Mouse (Mus musculus): ENCODE data around the gene Wfdc17.

The Wfdc17 gene

DNA sequence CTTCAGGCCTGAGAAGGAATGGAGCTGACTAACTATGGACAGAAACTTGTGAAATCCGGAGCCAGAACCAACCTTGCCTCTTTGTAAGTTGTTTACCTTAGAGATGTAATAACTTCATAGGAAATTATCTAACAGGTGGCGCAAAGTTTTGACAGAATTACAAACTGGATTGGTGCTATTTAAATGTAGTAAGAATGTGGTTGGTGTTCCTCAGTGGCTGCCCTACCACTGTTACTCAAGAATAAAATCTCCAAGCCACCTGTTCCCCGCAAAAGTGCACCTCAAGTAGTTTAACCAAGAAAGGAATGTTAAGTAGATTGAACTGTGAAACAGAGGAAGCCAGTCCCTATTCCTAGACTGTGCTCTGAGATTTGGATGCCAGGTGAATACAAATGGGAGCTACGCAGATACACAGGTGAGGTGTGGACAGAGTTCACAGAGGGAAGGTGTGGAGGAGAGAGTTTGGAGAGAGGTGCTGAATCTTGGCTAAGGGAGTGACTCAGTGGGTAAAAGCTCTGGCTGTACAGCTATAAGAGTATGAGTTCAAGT is 36.7 kb downstream of the Wfdc17 start:
- in situ Hi-C loops (cut with MseI, MboI), result no loop called here

DNA sequence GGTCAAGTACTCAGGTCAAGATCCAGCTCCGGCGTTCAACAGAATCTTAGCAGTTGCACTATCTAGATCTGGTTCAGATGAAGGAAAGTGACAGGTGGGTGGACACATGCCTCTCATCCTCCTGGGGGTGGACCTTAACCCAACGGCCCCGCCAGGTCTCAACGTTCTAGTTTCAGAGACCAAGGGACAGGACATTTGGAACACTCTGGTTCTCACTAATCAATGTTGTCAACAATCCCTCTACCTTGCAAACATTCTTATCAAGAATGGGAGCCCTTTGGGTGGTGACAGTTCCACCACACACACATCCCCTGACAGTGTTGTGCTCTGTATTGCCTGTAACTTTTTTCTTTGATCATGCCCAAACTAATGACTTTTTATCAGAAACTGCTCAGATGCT is 38.0 kb downstream of the Wfdc17 start:
- in situ Hi-C loops (cut with MseI, MboI), result no loop called here

DNA sequence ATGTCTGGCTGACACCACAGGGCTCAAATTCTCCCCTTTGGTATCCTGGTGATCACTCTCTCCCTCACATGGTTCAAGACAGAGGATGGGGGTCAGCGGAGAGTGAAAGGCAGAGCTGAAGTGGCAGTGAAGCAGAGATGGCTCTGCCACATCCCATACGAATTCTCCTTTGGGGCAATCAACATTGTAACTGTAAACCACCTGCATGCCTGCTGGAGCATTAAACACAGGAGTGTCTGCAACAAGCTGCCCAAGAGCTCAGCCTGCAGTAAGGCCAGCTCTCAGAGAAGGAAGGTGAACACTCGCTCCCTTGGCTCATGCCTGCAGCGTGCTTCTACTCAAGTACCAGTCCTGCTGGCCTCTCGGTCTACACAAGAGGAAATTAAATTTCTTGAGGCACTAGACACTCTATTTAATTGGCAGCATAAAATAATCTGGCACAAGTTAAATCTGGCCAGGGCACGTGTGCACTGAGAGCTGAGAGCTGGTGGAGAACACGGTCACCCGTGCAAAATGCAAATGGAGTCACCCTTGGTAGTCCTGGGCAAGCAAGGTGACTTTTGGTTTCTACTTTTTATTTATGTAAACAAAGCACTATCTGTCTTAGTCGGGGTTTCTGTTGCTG is 39.1 kb downstream of the Wfdc17 start:
- in situ Hi-C loops (cut with MseI, MboI), result no loop called here

DNA sequence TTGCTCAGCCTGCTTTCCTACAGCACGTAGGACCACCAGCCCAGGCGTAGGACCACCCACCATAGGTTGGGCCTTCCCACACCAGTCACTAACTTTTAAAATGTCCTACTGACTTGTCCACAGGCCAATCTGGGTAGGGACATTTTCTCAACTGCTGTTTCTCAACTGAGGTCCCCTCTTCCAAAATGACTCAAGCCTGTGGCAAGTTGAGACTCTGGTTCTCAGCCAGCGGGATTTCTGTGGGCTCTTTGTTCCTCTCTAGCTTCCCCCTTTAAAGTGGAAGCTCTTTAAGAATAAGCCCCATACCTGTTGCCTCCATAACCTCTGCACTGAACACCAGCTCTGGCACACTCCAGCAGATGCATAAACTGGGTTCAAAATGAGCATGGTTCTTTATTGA is 39.7 kb downstream of the Wfdc17 start:
- in situ Hi-C loops (cut with MseI, MboI), result no loop called here

DNA sequence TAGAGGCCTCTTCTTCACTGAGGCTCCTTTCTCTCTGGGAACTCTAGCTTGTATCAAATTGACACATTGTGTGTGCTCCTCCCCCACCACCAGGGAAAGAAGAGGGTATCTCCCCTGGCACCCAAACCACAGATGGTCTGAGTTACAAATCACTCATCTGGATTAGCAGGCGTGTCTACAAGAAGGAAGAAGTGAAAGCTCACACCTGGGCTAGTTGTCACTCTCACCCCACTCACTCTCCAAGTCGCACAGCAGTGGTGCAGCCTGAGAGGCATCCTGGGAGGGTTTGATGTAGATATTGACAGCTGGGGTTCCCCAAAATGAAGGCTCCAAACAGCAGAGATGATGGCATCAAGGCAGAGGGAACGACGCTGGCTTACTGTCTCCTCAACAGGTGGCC is 42.4 kb downstream of the Wfdc17 start:
- in situ Hi-C loops (cut with MseI, MboI), result no loop called here

DNA sequence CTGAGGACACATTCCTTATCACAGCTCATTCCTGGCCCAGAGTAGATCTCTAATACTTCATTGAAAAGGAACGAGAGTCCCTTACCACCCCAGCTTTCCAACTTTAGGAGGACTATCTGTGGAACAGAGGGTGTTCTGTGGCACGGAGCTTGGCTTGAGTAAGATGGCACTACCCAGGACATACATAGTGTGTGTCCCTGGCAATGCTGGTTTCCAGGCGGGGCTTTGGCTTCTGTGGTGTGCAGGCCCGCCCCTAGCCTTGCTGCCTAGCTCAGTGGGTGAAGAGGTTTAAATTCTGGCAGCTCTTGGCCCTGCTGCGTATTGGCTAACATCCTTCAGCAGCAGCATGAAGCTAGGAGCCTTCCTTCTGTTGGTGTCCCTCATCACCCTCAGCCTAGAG is 42.9 kb downstream of the Wfdc17 start, which contains the start of gene Wfdc21:
Gene Wfdc21, plus strand, starts transcription at position 260 of the 400 bp plus-strand sequence.
- in situ Hi-C loops (cut with MseI, MboI), result no loop called here

DNA sequence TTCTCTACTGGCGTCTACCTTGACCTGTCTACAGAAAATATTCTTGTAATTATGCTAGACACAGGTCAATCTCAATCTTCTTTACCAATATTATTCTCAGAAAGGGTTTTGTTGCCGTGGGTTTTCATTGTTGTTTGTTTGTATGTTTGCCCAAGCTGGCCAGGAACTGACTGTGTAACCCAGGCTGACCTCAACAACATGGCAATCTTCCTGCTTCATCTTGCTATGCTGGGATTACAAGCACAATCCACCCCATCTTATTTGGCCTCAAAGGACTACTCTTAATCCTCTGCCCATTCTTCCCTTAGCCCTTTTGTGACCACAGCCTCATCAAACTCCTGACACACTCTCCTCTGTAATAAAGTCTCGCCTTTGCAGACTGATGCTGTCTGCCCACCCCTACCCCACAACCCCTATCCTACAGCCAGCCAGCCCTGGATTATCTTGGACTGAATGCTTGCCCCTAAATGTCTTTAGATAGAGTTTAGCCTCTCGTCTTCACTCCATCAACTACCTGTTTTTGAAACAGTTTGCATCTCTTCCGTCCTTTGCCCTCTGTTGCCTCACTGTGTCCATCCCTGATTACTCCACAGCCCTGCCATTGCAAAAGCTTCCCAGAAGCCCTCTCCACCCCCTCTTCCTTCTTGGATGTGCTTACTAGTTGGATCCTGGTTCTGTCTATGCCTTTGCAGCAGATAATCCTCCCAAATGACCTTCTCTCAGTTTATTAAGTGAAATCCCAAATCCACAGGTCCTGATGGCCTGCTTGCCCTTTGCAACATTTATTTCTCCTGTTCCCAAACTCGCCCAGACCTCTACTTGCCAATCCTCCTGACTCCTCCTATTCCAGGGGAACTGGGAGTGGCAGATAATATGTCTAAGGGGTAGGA is 43.8 kb downstream of the Wfdc17 start:
- in situ Hi-C loops (cut with MseI, MboI), result no loop called here

DNA sequence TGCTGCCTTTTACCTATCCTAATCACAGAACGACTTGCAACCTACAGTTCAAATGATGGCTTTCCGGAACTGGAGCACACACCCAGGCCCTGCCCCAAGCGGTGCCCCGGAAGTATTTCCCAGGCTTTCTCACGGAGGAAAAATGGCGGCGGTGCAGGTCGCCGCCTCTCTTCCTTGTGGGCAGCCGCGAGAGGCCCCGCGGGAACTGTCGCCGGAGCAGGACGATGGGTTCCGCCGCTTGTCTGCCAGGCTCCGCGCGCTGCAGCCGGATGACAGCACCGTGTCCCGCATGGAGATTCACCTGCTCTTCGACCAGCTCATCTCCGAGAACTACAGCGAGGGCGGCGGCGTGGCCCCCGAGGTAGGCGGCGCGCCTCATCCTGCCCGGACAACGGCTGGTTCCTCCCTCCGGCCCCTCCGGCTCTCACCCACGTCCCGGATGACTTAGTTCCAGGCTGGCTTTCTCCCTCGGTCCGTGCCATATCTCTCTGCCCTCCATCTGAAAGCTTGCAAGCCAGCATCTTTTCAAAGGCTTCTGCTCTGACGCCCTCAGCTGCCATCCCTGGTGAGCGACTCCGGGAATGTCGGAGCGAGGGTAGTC is 49.9 kb downstream of the Wfdc17 start, which contains the start of gene Heatr6:
Gene Heatr6, plus strand, starts transcription at position 116 of the 601 bp plus-strand sequence.
- in situ Hi-C loops (cut with MseI, MboI), result no loop called here

DNA sequence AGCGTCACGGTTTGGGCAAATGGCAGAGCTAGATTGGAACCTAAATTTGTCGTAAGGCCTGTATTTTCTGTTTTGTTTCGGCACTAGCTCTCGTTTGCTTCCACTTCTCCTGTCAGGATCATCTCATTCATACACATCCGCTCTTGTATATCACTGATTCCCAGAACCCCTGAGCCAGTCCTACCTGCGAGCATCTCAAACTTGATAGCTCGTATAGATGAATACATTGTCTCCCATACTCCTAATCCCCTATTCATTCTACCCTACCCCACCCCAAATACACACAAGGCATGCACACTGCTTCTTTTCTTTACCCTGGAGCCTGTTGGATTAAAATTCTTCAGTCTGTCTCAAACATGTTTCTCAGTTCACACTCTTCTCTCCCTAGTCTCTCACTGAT is 50.4 kb downstream of the Wfdc17 start:
- in situ Hi-C loops (cut with MseI, MboI), result no loop called here

Data from mouse trophoblast stem cell (cell line).